Mouse (Mus musculus): Measurements from ENCODE around the gene Pkdrej. TPM values are rescaled to one million over a fixed set of nuclear protein-coding genes. Genes with fewer than 3 reads are reported as not detected.
"Not testable (repeated sequence)": the region's sequence is repeated elsewhere in the genome, so short reads cannot be mapped to it uniquely, and the experiment has no call there.

Pkdrej gene
- polyA plus RNA-seq, 1 experiment from 2014 or later, result 0.09 TPM

DNA sequence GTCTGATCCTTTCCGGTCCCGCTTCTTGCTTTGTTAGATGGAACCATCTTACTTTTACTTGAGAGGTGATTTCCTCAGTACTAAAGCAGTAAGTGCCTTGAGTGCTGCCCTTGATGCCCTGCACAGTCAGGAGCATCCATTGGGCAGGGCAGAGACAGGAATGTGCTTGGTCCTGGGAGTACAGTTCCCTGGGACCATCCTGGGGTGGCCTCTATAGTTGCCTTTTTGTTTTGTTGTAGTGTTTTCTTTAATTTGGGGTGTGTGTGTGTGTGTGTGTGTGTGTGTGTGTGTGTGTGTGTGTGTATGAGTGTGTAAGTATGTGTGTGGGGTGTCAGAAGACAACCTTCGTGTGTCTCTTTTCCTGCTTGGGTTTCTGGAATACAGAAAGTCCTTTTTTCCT, 37.2 kb downstream of the Pkdrej start:
- Histone ChIP-seq H3K27ac (ENCODE audit: low read length) (no peak overlapping the region), H3K36me3 (ENCODE audit: control insufficient read depth, insufficient read depth) (no peaks in the 10 kb centered on the region), H3K27me3 (ENCODE audit: control insufficient read depth, insufficient read depth, low read depth, low read length) (no peaks in the 10 kb centered on the region), H3K4me3 (ENCODE audit: low read depth, low read length) (no peak overlapping the region), H3K9ac (ENCODE audit: low read depth, low read length) (no peak overlapping the region), H3K9me3 (replicated peaks; ENCODE audit: control insufficient read depth, low read length) (no peaks in the 10 kb centered on the region), H3K4me2 (ENCODE audit: low read depth, low read length) (no peak overlapping the region), H3K4me1 (ENCODE audit: control insufficient read depth, low read depth, low read length) (no peaks in the 10 kb centered on the region)
- no peak for ATAC-seq (ENCODE audit: low read depth)
- WGBS (ENCODE audit: insufficient replicate concordance), result 69% methylated on average over 3 of the region's 3 CpGs

DNA sequence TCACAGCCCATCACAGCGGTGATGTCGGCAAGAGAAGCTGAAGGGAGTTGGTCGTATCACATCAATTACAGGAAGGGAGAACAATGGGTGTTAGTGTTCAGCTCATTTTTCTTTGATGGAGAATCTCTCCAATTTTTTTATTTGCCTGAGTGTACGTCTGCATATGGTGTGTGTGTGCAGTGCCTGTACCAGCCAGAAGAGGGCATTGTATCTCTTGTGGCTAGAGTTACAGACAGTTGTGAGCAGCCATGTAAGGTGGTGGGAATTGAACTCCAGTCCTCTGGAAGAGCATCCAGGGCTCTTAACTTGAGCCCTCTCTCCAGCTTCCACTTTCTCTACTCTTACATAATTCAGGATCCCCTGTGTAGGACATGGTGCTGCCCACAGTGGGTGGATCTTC, 38.4 kb downstream of the Pkdrej start:
- H3K9ac ChIP-seq (ENCODE audit: low read depth, low read length), result no peak overlapping the region
- no peak overlapping the region for H3K27ac ChIP-seq (ENCODE audit: low read length)
- ATAC-seq (ENCODE audit: low read depth), result no peak
- no peaks in the 10 kb centered on the region for H3K36me3 ChIP-seq (ENCODE audit: control insufficient read depth, insufficient read depth)
- 62% methylated on average over 4 of the region's 4 CpGs for WGBS (ENCODE audit: insufficient replicate concordance)
- no peaks in the 10 kb centered on the region for H3K27me3 ChIP-seq (ENCODE audit: control insufficient read depth, insufficient read depth, low read depth, low read length)
- no peak overlapping the region for H3K4me2 ChIP-seq (ENCODE audit: low read depth, low read length)
- H3K4me3 ChIP-seq (ENCODE audit: low read depth, low read length), result no peak overlapping the region
- H3K9me3 ChIP-seq (replicated peaks; ENCODE audit: control insufficient read depth, low read length), result no peaks in the 10 kb centered on the region
- H3K4me1 ChIP-seq (ENCODE audit: control insufficient read depth, low read depth, low read length), result no peaks in the 10 kb centered on the region

DNA sequence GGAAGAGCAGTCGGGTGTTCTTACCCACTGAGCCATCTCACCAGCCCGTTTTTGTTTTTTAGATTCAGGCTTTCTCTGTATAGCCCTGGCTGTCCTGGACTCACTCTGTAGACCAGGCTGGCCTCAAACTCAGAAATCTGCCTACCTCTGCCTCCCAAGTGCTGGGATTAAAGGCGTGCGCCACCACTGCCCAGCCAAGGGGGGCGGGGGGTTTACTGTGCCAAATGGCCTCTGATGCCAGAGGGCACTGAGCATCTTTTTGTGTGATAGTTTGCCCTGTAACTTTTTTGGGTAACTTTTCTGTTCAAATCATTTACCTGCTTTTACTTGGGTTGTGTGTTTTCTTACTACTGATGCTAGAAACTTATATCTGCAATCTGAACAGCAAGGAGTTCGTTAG, 42.6 kb downstream of the Pkdrej start:
- ATAC-seq (ENCODE audit: low read depth); H3K36me3 ChIP-seq (ENCODE audit: control insufficient read depth, insufficient read depth); H3K27ac ChIP-seq (ENCODE audit: low read length); H3K4me1 ChIP-seq (ENCODE audit: control insufficient read depth, low read depth, low read length); H3K9me3 ChIP-seq (replicated peaks; ENCODE audit: control insufficient read depth, low read length); H3K9ac ChIP-seq (ENCODE audit: low read depth, low read length); H3K27me3 ChIP-seq (ENCODE audit: control insufficient read depth, insufficient read depth, low read depth, low read length); H3K4me2 ChIP-seq (ENCODE audit: low read depth, low read length); H3K4me3 ChIP-seq (ENCODE audit: low read depth, low read length): not testable (repeated sequence)
- WGBS (ENCODE audit: insufficient replicate concordance), result 65% methylated on average over 6 of the region's 6 CpGs

DNA sequence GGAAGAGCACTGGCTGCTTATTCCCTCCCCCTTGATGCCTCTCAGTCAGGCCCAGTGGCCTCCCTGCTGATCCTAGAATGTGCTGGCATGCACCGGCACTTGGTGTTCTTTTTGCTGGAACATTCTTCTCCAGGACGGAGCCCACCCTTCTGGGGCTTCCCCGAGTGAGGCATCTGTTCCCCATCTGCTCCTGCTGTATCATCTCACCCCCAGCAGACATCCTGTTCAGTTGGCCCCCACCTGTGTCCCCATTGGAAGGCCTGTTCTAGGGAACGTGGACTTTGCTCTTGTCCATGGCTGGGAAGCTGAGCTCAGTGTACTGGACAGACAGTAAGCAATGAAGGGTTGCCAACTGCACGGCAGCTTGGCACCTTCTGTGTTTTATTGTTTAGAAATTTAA, 44.8 kb downstream of the Pkdrej start:
- Histone ChIP-seq H3K36me3 (ENCODE audit: control insufficient read depth, insufficient read depth) (no peaks in the 10 kb centered on the region), H3K27ac (ENCODE audit: low read length) (no peak overlapping the region; the same call in 1 of the 2 replicates), H3K4me1 (ENCODE audit: control insufficient read depth, low read depth, low read length) (no peaks in the 10 kb centered on the region; the same call in 1 of the 2 replicates), H3K27me3 (ENCODE audit: control insufficient read depth, insufficient read depth, low read depth, low read length) (no peaks in the 10 kb centered on the region), H3K4me3 (ENCODE audit: low read depth, low read length) (no peak overlapping the region), H3K4me2 (ENCODE audit: low read depth, low read length) (no peak overlapping the region), H3K9me3 (replicated peaks; ENCODE audit: control insufficient read depth, low read length) (no peaks in the 10 kb centered on the region), H3K9ac (ENCODE audit: low read depth, low read length) (no peak overlapping the region)
- peak; percentile 81 for ATAC-seq (ENCODE audit: low read depth)
- 52% methylated on average over 5 of the region's 5 CpGs for WGBS (ENCODE audit: insufficient replicate concordance)

DNA sequence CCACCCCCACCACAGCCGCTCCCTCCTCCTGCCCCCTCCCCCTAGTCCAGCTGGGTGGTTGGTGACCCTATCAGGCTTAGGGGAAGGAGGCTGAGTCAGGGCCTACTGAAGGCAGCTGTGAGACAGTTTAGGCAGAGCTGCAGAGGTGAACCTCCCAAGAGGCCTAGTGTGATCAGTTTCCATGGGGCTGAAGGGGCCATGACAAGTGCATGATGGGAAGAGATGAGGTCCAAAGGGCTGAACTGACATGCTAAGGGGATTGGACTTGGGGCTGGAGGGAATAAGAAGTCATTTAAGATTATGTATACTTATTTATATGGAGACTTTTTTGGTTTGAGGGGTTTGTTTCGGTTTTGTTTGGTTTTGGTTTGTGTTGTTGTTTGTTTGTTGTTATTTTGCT, 45.3 kb downstream of the Pkdrej start:
- ATAC-seq (ENCODE audit: low read depth), result no peak
- Histone ChIP-seq H3K27ac (ENCODE audit: low read length) (peak overlapping the region; percentile 56; the same call in 1 of the 2 replicates), H3K9me3 (replicated peaks; ENCODE audit: control insufficient read depth, low read length) (no peaks in the 10 kb centered on the region), H3K27me3 (ENCODE audit: control insufficient read depth, insufficient read depth, low read depth, low read length) (no peaks in the 10 kb centered on the region), H3K9ac (ENCODE audit: low read depth, low read length) (no peak overlapping the region), H3K4me1 (ENCODE audit: control insufficient read depth, low read depth, low read length) (no peaks in the 10 kb centered on the region; the same call in 1 of the 2 replicates), H3K4me2 (ENCODE audit: low read depth, low read length) (no peak overlapping the region), H3K4me3 (ENCODE audit: low read depth, low read length) (no peak overlapping the region), H3K36me3 (ENCODE audit: control insufficient read depth, insufficient read depth) (no peaks in the 10 kb centered on the region)
- 38% methylated on average over 2 of the region's 2 CpGs for WGBS (ENCODE audit: insufficient replicate concordance)

DNA sequence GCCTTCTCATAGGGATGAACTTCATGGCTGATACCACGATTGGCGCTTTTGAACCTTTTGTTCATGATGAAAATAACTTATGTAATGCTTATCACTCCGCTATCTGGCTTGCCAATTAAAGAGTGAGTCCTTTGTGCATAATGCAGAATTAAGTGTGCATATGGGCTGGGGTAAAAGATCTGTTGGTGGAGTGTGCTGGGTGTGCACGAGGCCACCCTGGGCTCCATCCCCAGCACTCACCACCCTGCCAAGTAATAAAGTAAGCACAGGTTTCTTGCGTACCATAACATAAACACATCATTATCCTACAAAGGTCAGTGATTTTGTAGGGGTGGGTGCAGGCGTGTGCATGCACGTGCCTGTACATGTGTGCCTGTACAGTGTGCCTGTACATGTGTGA, 46.5 kb downstream of the Pkdrej start:
- Histone ChIP-seq H3K4me2 (ENCODE audit: low read depth, low read length) (no peak overlapping the region), H3K4me3 (ENCODE audit: low read depth, low read length) (no peak overlapping the region), H3K27me3 (ENCODE audit: control insufficient read depth, insufficient read depth, low read depth, low read length) (no peaks in the 10 kb centered on the region), H3K4me1 (ENCODE audit: control insufficient read depth, low read depth, low read length) (no peaks in the 10 kb centered on the region; the same call in 1 of the 2 replicates), H3K27ac (ENCODE audit: low read length) (no peak overlapping the region), H3K9me3 (replicated peaks; ENCODE audit: control insufficient read depth, low read length) (no peaks in the 10 kb centered on the region), H3K9ac (ENCODE audit: low read depth, low read length) (no peak overlapping the region), H3K36me3 (ENCODE audit: control insufficient read depth, insufficient read depth) (no peaks in the 10 kb centered on the region)
- ATAC-seq (ENCODE audit: low read depth), result no peak
- WGBS (ENCODE audit: insufficient replicate concordance), result 67% methylated on average over 7 of the region's 7 CpGs

DNA sequence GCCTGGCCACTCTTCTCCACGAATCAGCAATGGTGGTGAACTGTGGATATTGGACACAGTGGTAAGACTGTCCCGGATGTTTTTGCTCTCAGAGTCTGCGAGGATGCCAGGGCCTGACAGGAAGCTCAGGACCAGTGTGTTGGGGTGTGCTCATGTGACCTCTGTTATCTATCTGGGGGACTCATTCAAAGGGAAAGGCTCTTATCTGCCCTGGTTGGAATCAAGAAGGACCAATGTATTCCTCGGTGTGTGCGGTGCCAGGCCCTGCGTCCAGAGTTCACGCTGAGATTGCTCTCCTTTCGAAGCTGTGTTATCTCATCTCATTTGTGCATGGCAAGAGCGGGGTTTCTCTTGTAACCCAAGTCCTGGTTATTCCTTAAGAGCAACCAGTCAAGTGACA, 47.1 kb downstream of the Pkdrej start:
- Histone ChIP-seq H3K27ac (ENCODE audit: low read length) (no peak overlapping the region), H3K27me3 (ENCODE audit: control insufficient read depth, insufficient read depth, low read depth, low read length) (no peaks in the 10 kb centered on the region), H3K4me3 (ENCODE audit: low read depth, low read length) (no peak overlapping the region), H3K9ac (ENCODE audit: low read depth, low read length) (no peak overlapping the region), H3K4me1 (ENCODE audit: control insufficient read depth, low read depth, low read length) (no peaks in the 10 kb centered on the region; the same call in none of the 2 replicates), H3K36me3 (ENCODE audit: control insufficient read depth, insufficient read depth) (no peaks in the 10 kb centered on the region), H3K4me2 (ENCODE audit: low read depth, low read length) (no peak overlapping the region), H3K9me3 (replicated peaks; ENCODE audit: control insufficient read depth, low read length) (no peaks in the 10 kb centered on the region)
- 60% methylated on average over 9 of the region's 9 CpGs for WGBS (ENCODE audit: insufficient replicate concordance)
- ATAC-seq (ENCODE audit: low read depth), result no peak

DNA sequence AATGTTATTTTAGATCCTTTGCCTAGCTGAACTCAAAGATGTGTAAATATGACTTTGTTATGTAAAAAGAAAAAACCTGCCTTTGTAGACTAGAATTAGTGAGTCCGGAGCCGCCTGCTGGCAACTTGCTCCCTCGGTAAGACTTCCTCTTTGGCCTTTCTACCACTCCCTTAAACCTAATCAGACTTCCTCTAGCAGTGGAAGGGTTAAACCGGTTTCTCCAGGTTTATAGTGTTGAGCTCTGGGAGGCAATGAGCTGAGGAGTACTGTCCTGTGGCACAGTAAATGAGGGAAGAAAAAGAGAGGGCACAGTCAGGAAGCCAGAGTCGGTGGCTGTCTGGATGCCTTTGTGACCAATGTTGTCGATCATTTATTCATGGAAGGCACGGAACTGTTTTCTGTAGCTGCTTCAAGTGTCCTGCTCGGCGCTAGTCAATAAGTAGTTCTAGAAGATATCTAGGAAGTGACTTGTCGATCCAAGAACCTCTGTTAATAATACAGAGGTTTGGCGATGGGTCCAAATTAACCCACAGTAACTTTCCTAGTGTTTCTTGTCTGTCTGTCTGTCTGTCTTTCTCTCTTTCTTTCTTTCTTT, 49.3 kb downstream of the Pkdrej start:
- Histone ChIP-seq H3K36me3 (ENCODE audit: control insufficient read depth, insufficient read depth) (no peaks in the 10 kb centered on the region), H3K27ac (ENCODE audit: low read length) (peak overlapping the region; percentile 79), H3K27me3 (ENCODE audit: control insufficient read depth, insufficient read depth, low read depth, low read length) (no peaks in the 10 kb centered on the region), H3K4me2 (ENCODE audit: low read depth, low read length) (no peak overlapping the region), H3K4me3 (ENCODE audit: low read depth, low read length) (peak overlapping the region; percentile 19), H3K9me3 (replicated peaks; ENCODE audit: control insufficient read depth, low read length) (no peaks in the 10 kb centered on the region), H3K4me1 (ENCODE audit: control insufficient read depth, low read depth, low read length) (no peaks in the 10 kb centered on the region; the same call in none of the 2 replicates), H3K9ac (ENCODE audit: low read depth, low read length) (peak overlapping the region; percentile 24; the same call in 1 of the 2 replicates)
- WGBS (ENCODE audit: insufficient replicate concordance), result 42% methylated on average over 11 of the region's 11 CpGs
- ATAC-seq (ENCODE audit: low read depth), result no peak

DNA sequence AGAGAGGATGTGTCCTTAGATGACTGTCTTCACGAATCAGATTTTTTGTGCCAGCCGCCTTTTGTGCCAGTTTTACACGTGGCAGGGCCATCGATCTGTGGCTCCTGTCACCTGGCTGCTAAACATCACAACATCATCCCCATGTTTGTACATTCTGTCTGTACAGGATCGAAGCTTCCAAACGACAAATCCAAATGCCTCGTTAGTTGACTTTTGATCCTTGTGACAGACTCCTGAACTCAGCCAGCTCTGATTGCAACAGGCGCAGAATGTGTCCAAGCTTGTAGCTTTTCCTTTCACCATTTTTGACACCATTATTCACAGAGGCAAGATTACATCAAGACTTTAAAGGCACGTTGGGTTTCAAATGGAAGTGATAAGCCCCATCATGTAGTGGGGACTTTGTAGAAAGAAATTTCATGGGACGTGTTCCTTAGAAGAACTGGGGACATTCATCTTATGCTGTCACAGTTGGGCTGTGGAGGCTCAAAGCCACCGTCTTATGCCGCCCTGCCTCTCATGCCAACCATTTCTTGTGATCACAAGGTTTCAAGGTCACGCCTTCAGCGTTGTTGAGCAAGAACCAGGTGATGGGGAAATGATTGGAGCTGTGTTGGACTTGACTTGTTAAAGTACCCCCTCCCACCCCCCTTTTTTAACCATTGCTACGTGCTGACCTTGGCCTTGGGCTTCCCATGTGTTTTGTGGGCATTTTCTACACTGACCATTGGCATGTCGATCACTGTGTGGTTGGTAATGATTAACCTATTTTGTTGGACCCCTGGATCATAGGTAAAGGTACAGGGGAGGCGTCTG, 50.0 kb downstream of the Pkdrej start:
- WGBS (ENCODE audit: insufficient replicate concordance), result 48% methylated on average over 17 of the region's 17 CpGs
- peak; percentile 87 for ATAC-seq (ENCODE audit: low read depth)
- Histone ChIP-seq H3K9me3 (replicated peaks; ENCODE audit: control insufficient read depth, low read length) (no peaks in the 10 kb centered on the region), H3K36me3 (ENCODE audit: control insufficient read depth, insufficient read depth) (no peaks in the 10 kb centered on the region), H3K9ac (ENCODE audit: low read depth, low read length) (no peak overlapping the region), H3K4me3 (ENCODE audit: low read depth, low read length) (no peak overlapping the region), H3K4me1 (ENCODE audit: control insufficient read depth, low read depth, low read length) (no peaks in the 10 kb centered on the region; the same call in none of the 2 replicates), H3K27ac (ENCODE audit: low read length) (peak overlapping the region; percentile 87), H3K4me2 (ENCODE audit: low read depth, low read length) (no peak overlapping the region), H3K27me3 (ENCODE audit: control insufficient read depth, insufficient read depth, low read depth, low read length) (no peaks in the 10 kb centered on the region)

All from liver, embryonic 16.5 days (tissue).